Mouse (Mus musculus): ENCODE measurements at regions not wholly inside any gene's neighbourhood (a gene's known extent, or its start where the extent isn't known, plus 50 kb on each side); places are given as distances from the start of the nearest gene placed in this dataset.
"Not testable (repeated sequence)": the region's sequence is repeated elsewhere in the genome, so short reads cannot be mapped to it uniquely, and the experiment has no call there.

GRCm38 (mm10) chr9:83728428-83728827, 77.6 kb downstream of the Elovl4 start:
- H3K27ac ChIP-seq (replicated peaks; ENCODE audit: low read depth, low read length), result no peak overlapping the region
- no peak for DNase-seq (ENCODE audit: low spot score)
- H3K4me1 ChIP-seq (ENCODE audit: control insufficient read depth, insufficient read depth, low read length), result no peaks in the 10 kb centered on the region
- WGBS, result 86% methylated on average over 8 of the region's 8 CpGs
- ATAC-seq (ENCODE audit: insufficient number of reproducible peaks, low FRiP score, low TSS enrichment, low read depth), result no peak
- H3K4me2 ChIP-seq (ENCODE audit: low read depth, severe bottlenecking), result no peak overlapping the region
- H3K4me3 ChIP-seq (ENCODE audit: low read depth, low read length), result no peak overlapping the region
- no peaks in the 10 kb centered on the region for H3K36me3 ChIP-seq (ENCODE audit: control insufficient read depth, insufficient read depth, low read length)
- H3K27me3 ChIP-seq (ENCODE audit: control insufficient read depth, insufficient read depth, low read length), result no peaks in the 10 kb centered on the region
- H3K9me3 ChIP-seq (ENCODE audit: control insufficient read depth, low read length), result no peaks in the 10 kb centered on the region
- no peak overlapping the region for H3K9ac ChIP-seq (ENCODE audit: low read length)

GRCm38 (mm10) chr9:83727462-83728189, 78.5 kb downstream of the Elovl4 start:
- H3K27ac ChIP-seq (replicated peaks; ENCODE audit: low read depth, low read length), result no peak overlapping the region
- peak; percentile 82 for DNase-seq (ENCODE audit: low spot score)
- no peak overlapping the region for H3K9ac ChIP-seq (ENCODE audit: low read length)
- WGBS, result 12% methylated on average over 14 of the region's 14 CpGs
- no peaks in the 10 kb centered on the region for H3K27me3 ChIP-seq (ENCODE audit: control insufficient read depth, insufficient read depth, low read length)
- H3K4me3 ChIP-seq (ENCODE audit: low read depth, low read length), result no peak overlapping the region
- no peaks in the 10 kb centered on the region for H3K9me3 ChIP-seq (ENCODE audit: control insufficient read depth, low read length)
- no peaks in the 10 kb centered on the region for H3K4me1 ChIP-seq (ENCODE audit: control insufficient read depth, insufficient read depth, low read length)
- H3K36me3 ChIP-seq (ENCODE audit: control insufficient read depth, insufficient read depth, low read length), result no peaks in the 10 kb centered on the region
- H3K4me2 ChIP-seq (ENCODE audit: low read depth, severe bottlenecking), result peak overlapping the region; percentile 30; the same call in 1 of the 2 replicates
- peak; percentile 83; the same call in 1 of the 2 replicates for ATAC-seq (ENCODE audit: insufficient number of reproducible peaks, low FRiP score, low TSS enrichment, low read depth)

- H3K4me1 ChIP-seq (ENCODE audit: control insufficient read depth, insufficient read depth, low read length), result no peaks in the 10 kb centered on the region
- H3K9ac ChIP-seq (ENCODE audit: low read length), result no peak overlapping the region
- peak overlapping the region; percentile 30; the same call in 1 of the 2 replicates for H3K4me2 ChIP-seq (ENCODE audit: low read depth, severe bottlenecking)
- 47% methylated on average over 16 of the region's 16 CpGs for WGBS
- H3K9me3 ChIP-seq (ENCODE audit: control insufficient read depth, low read length), result no peaks in the 10 kb centered on the region
- no peaks in the 10 kb centered on the region for H3K27me3 ChIP-seq (ENCODE audit: control insufficient read depth, insufficient read depth, low read length)
- no peak overlapping the region for H3K27ac ChIP-seq (replicated peaks; ENCODE audit: low read depth, low read length)
- DNase-seq (ENCODE audit: low spot score) (no peak), ATAC-seq (ENCODE audit: insufficient number of reproducible peaks, low FRiP score, low TSS enrichment, low read depth) (no peak)
- H3K4me3 ChIP-seq (ENCODE audit: low read depth, low read length), result no peak overlapping the region
- H3K36me3 ChIP-seq (ENCODE audit: control insufficient read depth, insufficient read depth, low read length), result no peaks in the 10 kb centered on the region
These were observed 79.1 kb downstream of the Elovl4 start for GRCm38 (mm10) chr9:83726979-83727378.

- H3K27ac ChIP-seq (replicated peaks; ENCODE audit: low read depth, low read length), result no peak overlapping the region
- no peaks in the 10 kb centered on the region for H3K9me3 ChIP-seq (ENCODE audit: control insufficient read depth, low read length)
- no peak overlapping the region for H3K4me2 ChIP-seq (ENCODE audit: low read depth, severe bottlenecking)
- H3K27me3 ChIP-seq (ENCODE audit: control insufficient read depth, insufficient read depth, low read length), result no peaks in the 10 kb centered on the region
- DNase-seq (ENCODE audit: low spot score) (no peak), ATAC-seq (ENCODE audit: insufficient number of reproducible peaks, low FRiP score, low TSS enrichment, low read depth) (no peak)
- no peaks in the 10 kb centered on the region for H3K4me1 ChIP-seq (ENCODE audit: control insufficient read depth, insufficient read depth, low read length)
- no peak overlapping the region for H3K4me3 ChIP-seq (ENCODE audit: low read depth, low read length)
- no peaks in the 10 kb centered on the region for H3K36me3 ChIP-seq (ENCODE audit: control insufficient read depth, insufficient read depth, low read length)
- WGBS, result 59% methylated on average over 9 of the region's 9 CpGs
- no peak overlapping the region for H3K9ac ChIP-seq (ENCODE audit: low read length)
These were observed 80.0 kb downstream of the Elovl4 start for GRCm38 (mm10) chr9:83726105-83726504.

GRCm38 (mm10) chr9:83725545-83725944, 80.5 kb downstream of the Elovl4 start:
- no peak overlapping the region for H3K4me2 ChIP-seq (ENCODE audit: low read depth, severe bottlenecking)
- no peaks in the 10 kb centered on the region for H3K36me3 ChIP-seq (ENCODE audit: control insufficient read depth, insufficient read depth, low read length)
- no peaks in the 10 kb centered on the region for H3K4me1 ChIP-seq (ENCODE audit: control insufficient read depth, insufficient read depth, low read length)
- no peak overlapping the region for H3K27ac ChIP-seq (replicated peaks; ENCODE audit: low read depth, low read length)
- 82% methylated on average over 8 of the region's 8 CpGs for WGBS
- no peak overlapping the region for H3K4me3 ChIP-seq (ENCODE audit: low read depth, low read length)
- H3K27me3 ChIP-seq (ENCODE audit: control insufficient read depth, insufficient read depth, low read length), result no peaks in the 10 kb centered on the region
- no peak for ATAC-seq (ENCODE audit: insufficient number of reproducible peaks, low FRiP score, low TSS enrichment, low read depth)
- DNase-seq (ENCODE audit: low spot score), result no peak
- H3K9me3 ChIP-seq (ENCODE audit: control insufficient read depth, low read length), result no peaks in the 10 kb centered on the region
- no peak overlapping the region for H3K9ac ChIP-seq (ENCODE audit: low read length)

GRCm38 (mm10) chr9:83720982-83721381, 85.1 kb downstream of the Elovl4 start:
- H3K4me2 ChIP-seq (ENCODE audit: low read depth, severe bottlenecking), result no peak overlapping the region
- no peak overlapping the region for H3K9ac ChIP-seq (ENCODE audit: low read length)
- no peak for ATAC-seq (ENCODE audit: insufficient number of reproducible peaks, low FRiP score, low TSS enrichment, low read depth)
- H3K4me3 ChIP-seq (ENCODE audit: low read depth, low read length), result no peak overlapping the region
- no peaks in the 10 kb centered on the region for H3K4me1 ChIP-seq (ENCODE audit: control insufficient read depth, insufficient read depth, low read length)
- no peaks in the 10 kb centered on the region for H3K9me3 ChIP-seq (ENCODE audit: control insufficient read depth, low read length)
- WGBS, result 79% methylated on average over 2 of the region's 2 CpGs
- no peak overlapping the region for H3K27ac ChIP-seq (replicated peaks; ENCODE audit: low read depth, low read length)
- no peaks in the 10 kb centered on the region for H3K36me3 ChIP-seq (ENCODE audit: control insufficient read depth, insufficient read depth, low read length)
- H3K27me3 ChIP-seq (ENCODE audit: control insufficient read depth, insufficient read depth, low read length), result no peaks in the 10 kb centered on the region
- no peak for DNase-seq (ENCODE audit: low spot score)

DNA sequence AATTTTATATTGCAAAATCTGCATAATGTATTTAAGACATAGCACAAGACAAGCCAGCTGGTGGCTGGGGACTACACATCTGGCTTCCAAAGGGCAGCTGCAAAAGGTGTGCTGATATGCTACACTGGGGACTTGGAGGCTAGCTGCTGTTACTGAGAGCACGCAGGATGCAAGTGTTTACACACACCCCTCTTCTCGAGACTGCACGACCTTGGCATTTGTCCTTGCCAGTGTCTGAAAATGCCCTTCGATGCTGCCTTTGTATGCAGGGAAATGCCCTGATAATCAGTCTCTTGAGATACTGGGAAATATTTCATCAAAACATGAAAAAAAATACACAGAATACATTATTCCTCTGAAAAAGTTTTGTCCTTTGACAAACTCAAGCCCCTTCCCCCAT, 86.3 kb downstream of the Elovl4 start:
- Histone ChIP-seq H3K27me3 (ENCODE audit: control insufficient read depth, insufficient read depth, low read length) (no peaks in the 10 kb centered on the region), H3K9ac (ENCODE audit: low read length) (no peak overlapping the region), H3K4me2 (ENCODE audit: low read depth, severe bottlenecking) (no peak overlapping the region), H3K9me3 (ENCODE audit: control insufficient read depth, low read length) (no peaks in the 10 kb centered on the region), H3K36me3 (ENCODE audit: control insufficient read depth, insufficient read depth, low read length) (no peaks in the 10 kb centered on the region), H3K4me1 (ENCODE audit: control insufficient read depth, insufficient read depth, low read length) (no peaks in the 10 kb centered on the region), H3K4me3 (ENCODE audit: low read depth, low read length) (no peak overlapping the region), H3K27ac (replicated peaks; ENCODE audit: low read depth, low read length) (no peak overlapping the region)
- ATAC-seq (ENCODE audit: insufficient number of reproducible peaks, low FRiP score, low TSS enrichment, low read depth) (no peak), DNase-seq (ENCODE audit: low spot score) (no peak)
- WGBS, result 73% methylated on average over 4 of the region's 4 CpGs

GRCm38 (mm10) chr9:83718084-83718483, 88.0 kb downstream of the Elovl4 start:
- not testable (repeated sequence) for H3K27ac ChIP-seq (replicated peaks; ENCODE audit: low read depth, low read length)
- WGBS, result 79% methylated on average over 2 of the region's 2 CpGs

More at GRCm38 (mm10) chr9:83718084-83718483, 88.0 kb downstream of the Elovl4 start:
- not testable (repeated sequence) for H3K9me3 ChIP-seq (ENCODE audit: control insufficient read depth, low read length); H3K4me1 ChIP-seq (ENCODE audit: control insufficient read depth, insufficient read depth, low read length); H3K4me2 ChIP-seq (ENCODE audit: low read depth, severe bottlenecking); H3K4me3 ChIP-seq (ENCODE audit: low read depth, low read length); H3K36me3 ChIP-seq (ENCODE audit: control insufficient read depth, insufficient read depth, low read length); ATAC-seq (ENCODE audit: insufficient number of reproducible peaks, low FRiP score, low TSS enrichment, low read depth); H3K27me3 ChIP-seq (ENCODE audit: control insufficient read depth, insufficient read depth, low read length); H3K9ac ChIP-seq (ENCODE audit: low read length)
- peak; percentile 12 for DNase-seq (ENCODE audit: low spot score)

Data from limb, embryonic 11.5 days (tissue).